Mouse (Mus musculus) c-Kit-positive CD71-positive TER-119-negative erythroid progenitor cells, embryonic 14.5 days (primary cell): ENCODE results near the gene Chst8.

Experiments
- DNase-seq: peaks from one replicate; pipeline ENCODE4 v3.0.0-alpha.2; 2013; ENCODE audit warnings: low read depth

Gene Chst8

DNA sequence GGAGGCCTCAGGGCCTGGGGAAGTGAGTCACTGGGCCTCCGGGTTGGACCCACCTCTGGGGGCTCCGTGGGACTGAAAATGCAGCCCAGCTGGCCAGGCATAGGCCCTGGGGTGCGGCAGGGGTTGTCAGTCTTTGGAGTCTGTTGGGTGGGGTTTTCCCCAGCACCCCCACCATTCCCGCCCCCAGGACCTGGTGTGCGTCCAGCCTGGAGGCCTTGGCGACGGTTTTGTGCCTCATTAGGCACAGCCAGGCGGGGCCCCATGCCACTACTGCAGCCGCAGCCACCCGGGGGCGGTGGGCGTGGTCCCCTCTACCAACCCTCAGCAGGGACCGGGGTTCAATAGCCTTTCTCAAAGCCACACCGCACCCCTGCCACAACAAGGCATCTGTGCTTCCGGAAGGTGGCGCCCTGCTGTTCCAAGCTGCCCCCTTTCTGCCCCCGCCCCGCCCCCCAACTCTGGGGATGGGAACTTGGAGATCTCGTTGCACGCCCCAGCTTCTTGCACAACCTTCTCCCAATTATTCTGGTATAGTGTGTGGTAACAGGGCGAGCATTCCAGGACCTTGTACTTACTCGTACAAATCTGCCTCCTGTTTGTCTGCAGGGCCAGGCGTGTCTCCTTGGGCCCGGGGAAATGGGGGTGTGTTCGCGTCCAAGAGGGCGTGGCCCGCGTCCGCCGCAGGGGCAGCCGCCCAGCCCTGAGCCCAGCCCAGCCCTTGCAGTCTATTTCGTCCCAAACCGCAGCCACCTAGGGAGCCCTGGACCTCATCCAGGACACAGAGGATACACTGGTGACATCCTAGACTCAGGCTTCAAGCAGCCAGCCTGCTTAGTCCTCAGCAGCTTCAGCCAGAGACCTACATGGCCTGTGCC is 182.1 kb downstream of the Chst8 start:
- no peak for DNase-seq

DNA sequence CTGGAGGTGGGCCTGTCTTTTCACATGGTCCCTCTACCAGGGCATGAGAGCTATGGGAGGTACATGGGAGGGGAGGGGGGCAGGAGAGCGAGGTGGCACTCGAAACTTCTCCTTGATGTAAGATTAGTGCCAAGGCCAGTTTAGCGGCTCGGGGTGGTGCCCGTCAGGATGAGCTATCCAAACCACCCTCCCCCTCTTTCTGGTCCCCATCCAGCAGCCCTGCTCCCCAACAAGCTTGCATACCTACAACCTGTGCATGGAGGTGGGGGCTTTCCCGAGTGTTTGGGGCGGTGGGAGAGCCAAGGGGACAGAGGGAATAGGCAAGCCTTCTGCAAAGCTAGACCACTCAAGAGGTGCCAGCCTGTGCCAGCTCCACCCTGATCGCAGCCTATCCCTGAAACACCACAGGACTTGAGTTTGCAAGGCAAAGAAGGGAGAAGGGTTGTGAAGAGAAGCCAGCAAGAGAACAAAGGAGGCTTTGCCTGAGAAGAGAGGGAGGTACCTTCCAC is 182.8 kb downstream of the Chst8 start:
- no peak for DNase-seq
